Mouse (Mus musculus): ENCODE measurements around the gene Adamts12. TPM values are rescaled to one million over a fixed set of nuclear protein-coding genes. Genes with fewer than 3 reads are reported as not detected.

The Adamts12 gene
- polyA plus RNA-seq, 1 experiment from 2014 or later, result 4.5 TPM

DNA sequence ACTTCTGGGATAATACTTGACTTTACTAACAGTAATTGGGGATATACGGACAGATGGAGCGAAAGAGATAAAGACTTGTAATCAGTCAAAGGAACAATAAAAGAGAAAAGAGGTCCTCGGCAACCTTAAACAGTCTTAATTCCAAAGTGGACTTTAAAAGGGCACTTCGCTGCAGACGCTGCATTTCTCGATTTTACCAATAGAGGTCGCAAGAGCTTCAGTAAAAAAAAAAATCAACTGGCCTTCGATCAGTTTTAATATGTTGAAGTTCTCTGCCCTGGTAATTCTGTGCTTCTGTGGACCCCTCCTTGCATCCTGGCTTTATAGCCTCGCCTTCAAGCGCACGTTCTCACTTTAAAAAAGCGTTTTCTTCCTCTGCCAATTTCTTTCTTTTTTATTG is 26.1 kb upstream of the Adamts12 start:
- DNase-seq (ENCODE audit: low spot score), result peak; percentile 85
- no peaks in the 10 kb centered on the region for H3K9me3 ChIP-seq (ENCODE audit: control insufficient read depth, low read length)
- under 1% methylated on average over 12 of the region's 12 CpGs for WGBS
- ATAC-seq (replicated peaks; ENCODE audit: low FRiP score, low TSS enrichment, low read depth), result no peak
- H3K4me1 ChIP-seq (replicated peaks; ENCODE audit: control insufficient read depth, insufficient read depth, low read length), result peaks cover 18% of the 10 kb centered on the region
- no peak overlapping the region for H3K9ac ChIP-seq (ENCODE audit: low read length)
- H3K27me3 ChIP-seq (replicated peaks; ENCODE audit: control insufficient read depth, insufficient read depth, low read length), result peaks cover 47% of the 10 kb centered on the region
- H3K4me2 ChIP-seq (ENCODE audit: low read length), result no peak overlapping the region
- H3K4me3 ChIP-seq (ENCODE audit: low read depth, low read length), result no peak overlapping the region
- no peaks in the 10 kb centered on the region for H3K36me3 ChIP-seq (ENCODE audit: control insufficient read depth, insufficient read depth, low read length)
- no peak overlapping the region for H3K27ac ChIP-seq (ENCODE audit: low read depth)

DNA sequence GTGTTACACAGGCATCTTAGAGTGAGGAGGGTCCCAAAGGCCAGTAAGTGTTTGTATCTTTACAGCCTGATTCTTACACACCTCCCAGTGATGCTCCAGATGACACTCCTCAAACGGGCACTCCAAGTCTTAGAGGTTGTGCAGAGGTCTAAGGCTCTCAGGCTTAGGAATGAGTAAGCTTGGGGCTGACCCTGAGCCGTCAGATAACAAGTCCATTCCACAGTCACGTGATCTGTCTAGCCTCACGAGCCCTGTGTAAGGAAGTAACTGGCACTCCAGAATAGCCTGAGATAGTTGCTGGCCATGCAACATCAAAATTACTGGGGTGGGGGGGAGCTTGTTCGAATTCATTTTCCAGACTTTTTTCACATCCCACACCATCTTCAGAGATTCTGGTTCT is 24.5 kb upstream of the Adamts12 start:
- no peak for DNase-seq (ENCODE audit: low spot score)
- Histone ChIP-seq H3K36me3 (ENCODE audit: control insufficient read depth, insufficient read depth, low read length) (no peaks in the 10 kb centered on the region), H3K27ac (ENCODE audit: low read depth) (no peak overlapping the region), H3K9me3 (ENCODE audit: control insufficient read depth, low read length) (no peaks in the 10 kb centered on the region), H3K9ac (ENCODE audit: low read length) (no peak overlapping the region), H3K4me1 (replicated peaks; ENCODE audit: control insufficient read depth, insufficient read depth, low read length) (peaks cover 18% of the 10 kb centered on the region), H3K4me2 (ENCODE audit: low read length) (no peak overlapping the region), H3K27me3 (replicated peaks; ENCODE audit: control insufficient read depth, insufficient read depth, low read length) (peaks cover 34% of the 10 kb centered on the region), H3K4me3 (ENCODE audit: low read depth, low read length) (no peak overlapping the region)
- ATAC-seq (replicated peaks; ENCODE audit: low FRiP score, low TSS enrichment, low read depth), result no peak
- WGBS, result 38% methylated on average over 5 of the region's 5 CpGs

DNA sequence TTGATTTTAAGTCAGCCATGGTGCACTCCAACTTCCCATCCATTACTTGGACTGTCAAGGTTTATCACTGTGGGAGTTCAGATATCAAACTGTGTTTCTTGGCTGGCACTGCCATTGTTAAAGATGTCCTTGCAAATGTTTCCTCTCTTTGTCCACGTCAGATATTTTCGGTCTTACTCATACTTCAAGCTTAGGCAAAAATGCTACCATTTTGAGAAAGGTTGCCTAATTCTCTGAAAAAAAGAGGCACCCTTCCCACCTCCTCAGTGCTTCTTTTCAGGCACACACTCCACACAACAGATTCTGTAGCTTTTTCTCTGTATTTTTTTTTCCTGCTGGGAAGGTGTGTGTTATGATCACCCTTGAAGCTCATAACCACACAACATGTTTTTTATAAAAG is 23.4 kb upstream of the Adamts12 start:
- peaks cover 16% of the 10 kb centered on the region for H3K4me1 ChIP-seq (replicated peaks; ENCODE audit: control insufficient read depth, insufficient read depth, low read length)
- H3K36me3 ChIP-seq (ENCODE audit: control insufficient read depth, insufficient read depth, low read length), result no peaks in the 10 kb centered on the region
- no peak overlapping the region for H3K4me3 ChIP-seq (ENCODE audit: low read depth, low read length)
- ATAC-seq (replicated peaks; ENCODE audit: low FRiP score, low TSS enrichment, low read depth) (no peak), DNase-seq (ENCODE audit: low spot score) (no peak)
- H3K9ac ChIP-seq (ENCODE audit: low read length), result no peak overlapping the region
- H3K27me3 ChIP-seq (replicated peaks; ENCODE audit: control insufficient read depth, insufficient read depth, low read length), result peaks cover 22% of the 10 kb centered on the region
- H3K27ac ChIP-seq (ENCODE audit: low read depth), result no peak overlapping the region
- H3K9me3 ChIP-seq (ENCODE audit: control insufficient read depth, low read length), result no peaks in the 10 kb centered on the region
- H3K4me2 ChIP-seq (ENCODE audit: low read length), result no peak overlapping the region
- 85% methylated on average over 2 of the region's 2 CpGs for WGBS

DNA sequence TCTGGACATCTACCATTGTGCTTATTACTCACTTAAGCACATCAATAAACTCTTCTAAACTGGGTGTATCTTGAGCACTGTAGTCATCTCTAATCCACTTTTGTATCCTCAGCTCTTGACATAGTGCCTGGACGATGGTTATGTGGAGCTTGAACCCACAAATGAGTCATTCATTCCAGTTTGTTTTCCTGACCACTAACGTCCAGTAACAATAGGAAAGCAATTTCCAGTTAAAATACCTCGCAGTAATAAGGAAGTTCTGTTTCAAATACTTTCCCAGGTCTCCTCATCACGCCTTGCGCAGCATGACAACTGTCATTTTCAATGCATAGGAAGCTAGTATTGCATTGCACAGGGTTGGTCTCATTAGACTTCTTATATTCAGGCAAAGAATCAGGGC is 21.8 kb upstream of the Adamts12 start:
- H3K27me3 ChIP-seq (replicated peaks; ENCODE audit: control insufficient read depth, insufficient read depth, low read length), result peaks cover 6% of the 10 kb centered on the region
- WGBS, result 83% methylated on average over 5 of the region's 5 CpGs
- no peak overlapping the region for H3K4me3 ChIP-seq (ENCODE audit: low read depth, low read length)

DNA sequence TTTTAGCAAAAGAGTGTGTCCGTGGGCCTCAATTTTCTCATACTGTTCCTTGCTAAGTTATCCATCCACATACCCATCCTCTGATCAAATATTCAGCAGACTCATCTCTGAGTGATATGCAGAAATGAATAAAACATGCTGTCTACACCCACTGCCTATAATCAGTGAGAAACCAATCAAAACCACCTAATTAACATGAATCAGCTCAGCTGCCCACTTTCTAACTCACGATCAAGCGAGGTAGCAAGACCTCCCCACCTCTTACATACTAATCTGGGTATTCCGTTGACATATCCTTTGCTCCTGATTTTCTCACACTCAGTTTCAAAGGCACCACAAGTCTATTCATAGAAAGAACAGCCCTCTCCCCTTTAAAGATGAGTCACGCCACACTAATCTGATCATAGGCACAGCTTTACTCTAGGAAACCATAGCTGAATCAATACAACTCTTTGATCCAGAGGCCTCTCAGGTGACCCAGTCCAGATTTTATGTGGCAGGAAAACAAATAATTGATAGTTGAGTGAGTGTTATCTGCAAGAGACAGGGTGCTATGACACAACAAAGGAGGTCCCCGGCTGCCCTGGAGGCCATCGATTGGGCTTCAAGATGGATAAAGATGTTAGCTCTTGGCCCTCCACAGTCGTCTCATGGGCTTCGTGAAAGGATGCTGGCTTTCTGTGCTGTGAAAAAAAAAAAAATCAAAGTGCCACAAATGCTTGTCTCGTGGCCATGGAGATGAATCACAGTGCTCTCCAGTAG is 10.7 kb upstream of the Adamts12 start:
- no peaks in the 10 kb centered on the region for H3K36me3 ChIP-seq (ENCODE audit: control insufficient read depth, insufficient read depth, low read length)
- no peak for ATAC-seq (replicated peaks; ENCODE audit: low FRiP score, low TSS enrichment, low read depth)
- H3K9me3 ChIP-seq (ENCODE audit: control insufficient read depth, low read length), result no peaks in the 10 kb centered on the region
- no peak overlapping the region for H3K4me2 ChIP-seq (ENCODE audit: low read length)
- 72% methylated on average over 10 of the region's 10 CpGs for WGBS
- H3K9ac ChIP-seq (ENCODE audit: low read length), result no peak overlapping the region
- DNase-seq (ENCODE audit: low spot score), result no peak
- H3K27ac ChIP-seq (ENCODE audit: low read depth), result no peak overlapping the region
- H3K4me3 ChIP-seq (ENCODE audit: low read depth, low read length), result no peak overlapping the region
- H3K4me1 ChIP-seq (replicated peaks; ENCODE audit: control insufficient read depth, insufficient read depth, low read length), result no peaks in the 10 kb centered on the region
- no peaks in the 10 kb centered on the region for H3K27me3 ChIP-seq (replicated peaks; ENCODE audit: control insufficient read depth, insufficient read depth, low read length)

More for the DNA sequence above, 21.8 kb upstream of the Adamts12 start:
- H3K4me1 ChIP-seq (replicated peaks; ENCODE audit: control insufficient read depth, insufficient read depth, low read length), result peaks cover under 1% of the 10 kb centered on the region; the same call in 1 of the 2 replicates
- H3K4me2 ChIP-seq (ENCODE audit: low read length), result no peak overlapping the region
- no peaks in the 10 kb centered on the region for H3K36me3 ChIP-seq (ENCODE audit: control insufficient read depth, insufficient read depth, low read length)
- no peak overlapping the region for H3K27ac ChIP-seq (ENCODE audit: low read depth)
- H3K9me3 ChIP-seq (ENCODE audit: control insufficient read depth, low read length), result no peaks in the 10 kb centered on the region
- ATAC-seq (replicated peaks; ENCODE audit: low FRiP score, low TSS enrichment, low read depth), result no peak
- no peak overlapping the region for H3K9ac ChIP-seq (ENCODE audit: low read length)
- no peak for DNase-seq (ENCODE audit: low spot score)

DNA sequence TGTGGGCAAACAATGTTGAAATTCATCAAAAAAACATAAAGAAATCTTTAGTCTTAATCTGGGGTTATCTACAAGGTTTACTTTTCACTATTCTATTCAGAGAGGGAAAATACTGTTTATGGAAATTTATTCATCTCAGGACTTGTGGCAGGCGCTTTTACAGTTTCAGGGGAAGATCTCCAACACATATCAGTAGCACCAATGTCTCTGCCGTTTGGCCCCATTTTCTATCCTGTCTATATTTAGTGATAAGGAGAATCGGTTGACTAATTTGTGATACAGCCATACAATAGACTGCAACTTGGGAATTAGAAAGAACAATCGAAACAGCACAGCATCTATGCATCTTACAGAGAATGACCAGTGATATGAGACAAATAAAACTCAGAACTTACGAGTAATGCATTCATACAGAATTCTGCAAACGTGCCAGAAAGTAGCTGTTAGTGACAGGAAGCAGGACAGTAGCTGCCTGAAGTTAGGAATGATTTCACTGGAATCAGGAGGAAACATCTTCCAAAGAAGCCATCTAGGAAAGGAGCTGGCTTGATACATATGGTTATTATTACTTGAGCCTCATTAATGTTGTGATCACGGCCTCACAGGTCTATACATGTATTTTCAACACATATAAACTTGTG is 10.0 kb upstream of the Adamts12 start:
- no peak overlapping the region for H3K27ac ChIP-seq (ENCODE audit: low read depth)
- H3K4me3 ChIP-seq (ENCODE audit: low read depth, low read length), result no peak overlapping the region
- no peak for ATAC-seq (replicated peaks; ENCODE audit: low FRiP score, low TSS enrichment, low read depth)
- no peaks in the 10 kb centered on the region for H3K4me1 ChIP-seq (replicated peaks; ENCODE audit: control insufficient read depth, insufficient read depth, low read length)
- H3K27me3 ChIP-seq (replicated peaks; ENCODE audit: control insufficient read depth, insufficient read depth, low read length), result no peaks in the 10 kb centered on the region
- no peak overlapping the region for H3K4me2 ChIP-seq (ENCODE audit: low read length)
- 72% methylated on average over 7 of the region's 7 CpGs for WGBS
- no peak overlapping the region for H3K9ac ChIP-seq (ENCODE audit: low read length)
- no peaks in the 10 kb centered on the region for H3K9me3 ChIP-seq (ENCODE audit: control insufficient read depth, low read length)
- no peak for DNase-seq (ENCODE audit: low spot score)
- no peaks in the 10 kb centered on the region for H3K36me3 ChIP-seq (ENCODE audit: control insufficient read depth, insufficient read depth, low read length)

DNA sequence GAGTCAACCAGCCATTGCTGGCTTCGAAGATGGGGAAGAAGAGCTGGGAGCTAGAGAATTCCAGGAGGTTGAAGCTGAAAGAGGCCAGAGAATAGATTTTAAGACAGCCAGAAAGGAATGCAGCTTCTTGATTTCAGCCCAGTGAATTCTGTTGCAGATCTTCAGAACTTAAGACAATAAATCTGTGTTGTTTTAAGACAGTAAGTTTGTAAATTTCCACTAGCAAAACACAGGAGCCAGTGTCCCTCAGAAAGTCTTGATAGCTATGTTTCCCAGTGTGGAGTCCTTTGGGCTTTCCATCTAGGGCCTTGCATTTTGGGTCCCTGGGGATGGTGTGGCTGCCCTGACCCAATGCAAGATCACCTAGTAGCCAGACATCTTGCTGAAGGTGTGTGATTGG is 1.7 kb upstream of the Adamts12 start:
- DNase-seq (ENCODE audit: low spot score) (no peak), ATAC-seq (replicated peaks; ENCODE audit: low FRiP score, low TSS enrichment, low read depth) (no peak)
- Histone ChIP-seq H3K4me2 (ENCODE audit: low read length) (no peak overlapping the region), H3K9me3 (ENCODE audit: control insufficient read depth, low read length) (no peaks in the 10 kb centered on the region), H3K4me1 (replicated peaks; ENCODE audit: control insufficient read depth, insufficient read depth, low read length) (peaks cover 10% of the 10 kb centered on the region), H3K4me3 (ENCODE audit: low read depth, low read length) (no peak overlapping the region), H3K36me3 (ENCODE audit: control insufficient read depth, insufficient read depth, low read length) (no peaks in the 10 kb centered on the region), H3K27ac (ENCODE audit: low read depth) (no peak overlapping the region), H3K27me3 (replicated peaks; ENCODE audit: control insufficient read depth, insufficient read depth, low read length) (no peaks in the 10 kb centered on the region), H3K9ac (ENCODE audit: low read length) (no peak overlapping the region)
- 85% methylated on average over 1 of the region's 1 CpGs for WGBS

DNA sequence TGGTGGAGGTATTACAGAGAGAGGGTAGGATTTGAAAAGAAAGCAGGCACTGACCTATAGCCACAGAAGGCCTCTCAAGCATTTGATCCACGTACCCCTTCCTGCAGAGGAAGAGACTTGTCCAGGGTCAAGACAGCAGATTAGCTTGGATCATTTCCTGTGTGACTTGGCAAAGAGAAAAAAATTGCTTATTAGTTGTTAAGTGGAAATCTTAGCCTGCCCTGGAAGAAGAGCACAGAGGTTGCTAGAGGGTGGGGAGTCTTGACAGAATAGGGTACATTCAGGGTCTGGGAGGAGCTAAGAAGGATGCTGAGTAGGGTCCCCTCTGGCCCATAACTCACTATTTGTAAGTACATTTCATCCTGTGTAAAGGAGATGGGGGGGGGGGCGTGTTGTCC is 431 bp upstream of the Adamts12 start:
- peaks cover 10% of the 10 kb centered on the region for H3K4me1 ChIP-seq (replicated peaks; ENCODE audit: control insufficient read depth, insufficient read depth, low read length)
- no peak overlapping the region for H3K4me3 ChIP-seq (ENCODE audit: low read depth, low read length)
- peak; percentile 61 for ATAC-seq (replicated peaks; ENCODE audit: low FRiP score, low TSS enrichment, low read depth)
- peak overlapping the region; percentile 90 for H3K27ac ChIP-seq (ENCODE audit: low read depth)
- peak overlapping the region; percentile 61 for H3K4me2 ChIP-seq (ENCODE audit: low read length)
- 29% methylated on average over 2 of the region's 2 CpGs for WGBS
- H3K27me3 ChIP-seq (replicated peaks; ENCODE audit: control insufficient read depth, insufficient read depth, low read length), result no peaks in the 10 kb centered on the region
- no peaks in the 10 kb centered on the region for H3K36me3 ChIP-seq (ENCODE audit: control insufficient read depth, insufficient read depth, low read length)
- no peak overlapping the region for H3K9ac ChIP-seq (ENCODE audit: low read length)
- no peak for DNase-seq (ENCODE audit: low spot score)
- no peaks in the 10 kb centered on the region for H3K9me3 ChIP-seq (ENCODE audit: control insufficient read depth, low read length)

Measured in intestine, embryonic 14.5 days (tissue).